Mouse (Mus musculus) bone marrow macrophage, adult 2 months (primary cell): ENCODE results near the gene Celsr2.

ENCODE experiments used
- CTCF ChIP-seq: IDR thresholded peaks from 2 replicates; pipeline ENCODE4 v1.5.1; 2012; ENCODE audit warnings: low read depth, mild to moderate bottlenecking, low read length, moderate library complexity
- POLR2A ChIP-seq: IDR thresholded peaks from 2 replicates; pipeline ENCODE4 v1.6.1; 2012; ENCODE audit warnings: mild to moderate bottlenecking, low read depth, low read length, borderline replicate concordance

DNA sequence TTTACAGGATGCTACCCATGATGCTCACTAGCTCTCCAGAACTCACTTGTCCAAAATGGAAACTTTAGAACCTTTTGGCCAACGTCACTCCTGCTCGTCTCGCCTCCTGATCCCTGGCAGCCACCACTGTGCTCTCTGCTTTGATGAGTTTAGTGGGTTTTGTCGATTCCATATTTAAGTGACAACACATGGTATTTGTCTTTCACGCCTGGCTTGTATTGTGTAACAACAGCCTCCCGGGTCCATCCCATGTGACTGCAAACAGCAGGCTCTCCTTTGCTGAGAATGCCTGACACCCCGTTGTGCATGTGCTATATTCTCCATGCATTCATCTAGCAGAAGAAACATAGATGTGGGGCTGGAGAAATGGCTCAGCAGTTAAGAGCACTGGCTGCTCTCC lies 73.2 kb downstream of the Celsr2 start:
- TF ChIP-seq POLR2A (no peak), CTCF (no peak)
